Mouse (Mus musculus) thymus, adult 2 months (tissue): ENCODE results near the gene Prpf38b.

Experiments
- CTCF ChIP-seq: fragments of 200-500 bp; IDR thresholded peaks from 2 replicates; pipeline ENCODE4 v1.5.1; 2012; ENCODE audit warnings: mild to moderate bottlenecking, control low read depth, low read length, moderate library complexity, borderline replicate concordance; ENCODE audit not compliant: control insufficient read depth, poor library complexity, insufficient read depth; ENCODE audit errors: extremely low read depth
- POLR2A ChIP-seq: fragments of 200-500 bp; IDR thresholded peaks from 2 replicates; pipeline ENCODE4 v1.6.1; 2012; ENCODE audit warnings: mild to moderate bottlenecking, low read length, control low read depth, moderate library complexity; ENCODE audit not compliant: control insufficient read depth, poor library complexity, insufficient read depth; ENCODE audit errors: extremely low read depth

GRCm38 (mm10) chr3:108892080-108892479 lies 19.4 kb downstream of the Prpf38b start:
- TF ChIP-seq POLR2A (no peak), CTCF (no peak)
